Mouse (Mus musculus): ENCODE data around the gene Runx1. TPM values are rescaled to one million over a fixed set of nuclear protein-coding genes. Genes with fewer than 3 reads are reported as not detected.

Runx1 gene
- polyA plus RNA-seq, 3 experiments from 2014 or later = 28.0 to 47.0 (median 44.5) TPM

GRCm38 (mm10) chr16:92792905-92793304 is 33.0 kb downstream of the Runx1 start:
- ATAC-seq = no peak

GRCm38 (mm10) chr16:92790601-92791000 is 35.3 kb downstream of the Runx1 start:
- no peak for ATAC-seq

GRCm38 (mm10) chr16:92789840-92790239 is 36.1 kb downstream of the Runx1 start:
- no peak for ATAC-seq

GRCm38 (mm10) chr16:92788446-92788845 is 37.5 kb downstream of the Runx1 start:
- no peak for ATAC-seq

- peak; percentile 72 for ATAC-seq
Observed at GRCm38 (mm10) chr16:92786883-92787321, 39.0 kb downstream of the Runx1 start.

GRCm38 (mm10) chr16:92786276-92786882 is 39.6 kb downstream of the Runx1 start:
- ATAC-seq = peak; percentile 44

- no peak for ATAC-seq
Observed at GRCm38 (mm10) chr16:92783651-92784131, 42.3 kb downstream of the Runx1 start.

- no peak for ATAC-seq
Observed at GRCm38 (mm10) chr16:92782408-92782807, 43.5 kb downstream of the Runx1 start.

GRCm38 (mm10) chr16:92779896-92780435 is 46.0 kb downstream of the Runx1 start:
- ATAC-seq = no peak

- ATAC-seq = no peak
Observed at GRCm38 (mm10) chr16:92779175-92779574, 46.8 kb downstream of the Runx1 start.

GRCm38 (mm10) chr16:92778096-92778780 is 47.7 kb downstream of the Runx1 start:
- ATAC-seq = no peak

GRCm38 (mm10) chr16:92767862-92768261 is 58.1 kb downstream of the Runx1 start:
- peak; percentile 63 for ATAC-seq

GRCm38 (mm10) chr16:92767423-92767822 is 58.5 kb downstream of the Runx1 start:
- peak; percentile 60 for ATAC-seq

GRCm38 (mm10) chr16:92764741-92765396 is 61.1 kb downstream of the Runx1 start:
- no peak for ATAC-seq

GRCm38 (mm10) chr16:92763666-92764065 is 62.3 kb downstream of the Runx1 start:
- no peak for ATAC-seq

- ATAC-seq = peak; percentile 57
Observed at GRCm38 (mm10) chr16:92761968-92762521, 63.9 kb downstream of the Runx1 start.

- no peak for ATAC-seq
Observed at GRCm38 (mm10) chr16:92760091-92760490, 65.9 kb downstream of the Runx1 start.

GRCm38 (mm10) chr16:92757564-92757963 is 68.4 kb downstream of the Runx1 start:
- ATAC-seq = no peak

GRCm38 (mm10) chr16:92753944-92754343 is 72.0 kb downstream of the Runx1 start:
- no peak for ATAC-seq

GRCm38 (mm10) chr16:92753139-92753538 is 72.8 kb downstream of the Runx1 start:
- ATAC-seq = no peak

- ATAC-seq = peak; percentile 56
Observed at GRCm38 (mm10) chr16:92748272-92748671, 77.7 kb downstream of the Runx1 start.

GRCm38 (mm10) chr16:92747062-92747461 is 78.9 kb downstream of the Runx1 start:
- ATAC-seq = no peak

- ATAC-seq = no peak
Observed at GRCm38 (mm10) chr16:92745239-92745638, 80.7 kb downstream of the Runx1 start.
